Comparison of ENCODE assay signal across 7 mouse cellular contexts in genomic region chr7:48880591-48881481, GRCm38 (mm10). TPM values are rescaled to one million over a fixed set of nuclear protein-coding genes. Genes with fewer than 3 reads are reported as not detected.
DNase-seq lines count a peak whose midpoint lies in the region; ATAC-seq lines count a peak whose summit lies in the region.

No protein-coding gene starts in this region.

- H3K4me3 ChIP-seq in embryonic facial prominence, embryonic 11.5 days (ENCODE audit: low read depth, low read length) = peak overlapping the region; percentile 81
- peak overlapping the region; percentile 92 for H3K4me3 ChIP-seq in limb, embryonic 10.5 days
- H3K4me3 ChIP-seq in midbrain, embryonic 13.5 days (replicated peaks) = peak overlapping the region; percentile 73

- no peaks in the 10 kb centered on the region for H3K36me3 ChIP-seq in embryonic facial prominence, embryonic 11.5 days (replicated peaks; ENCODE audit: control insufficient read depth, insufficient read depth, low read depth, low read length)
- H3K36me3 ChIP-seq in limb, embryonic 10.5 days = peaks cover 28% of the 10 kb centered on the region
- no peaks in the 10 kb centered on the region for H3K36me3 ChIP-seq in midbrain, embryonic 13.5 days

- H3K27me3 ChIP-seq in embryonic facial prominence, embryonic 11.5 days (ENCODE audit: control insufficient read depth, insufficient read depth, low read length) = 0 out of 2 replicates have a peak, but pooled peaks cover 3% of the 10 kb centered on the region
- peaks cover 29% of the 10 kb centered on the region for H3K27me3 ChIP-seq in limb, embryonic 10.5 days (ENCODE audit: low read depth, poor library complexity, severe bottlenecking)
- H3K27me3 ChIP-seq in midbrain, embryonic 13.5 days = peaks cover 42% of the 10 kb centered on the region

- no peaks in the 10 kb centered on the region for H3K9me3 ChIP-seq in embryonic facial prominence, embryonic 11.5 days (replicated peaks; ENCODE audit: control insufficient read depth, low read length)
- H3K9me3 ChIP-seq in limb, embryonic 10.5 days (replicated peaks) = no peaks in the 10 kb centered on the region
- no peaks in the 10 kb centered on the region for H3K9me3 ChIP-seq in midbrain, embryonic 13.5 days

- peak; percentile 98 for ATAC-seq in embryonic facial prominence, embryonic 11.5 days (replicated peaks; ENCODE audit: insufficient number of reproducible peaks, low FRiP score, low TSS enrichment, low read depth)
- peak; percentile 75 for ATAC-seq in granulocyte monocyte progenitor cell, adult 5-6 weeks (replicated peaks; ENCODE audit: poor library complexity, severe bottlenecking)
- peak; percentile 98 for ATAC-seq in midbrain, embryonic 13.5 days

- peak overlapping the region; percentile 92 for H3K9ac ChIP-seq in embryonic facial prominence, embryonic 11.5 days (replicated peaks; ENCODE audit: low read length)
- H3K9ac ChIP-seq in midbrain, embryonic 13.5 days (replicated peaks) = peak overlapping the region; percentile 67

- peak; percentile 99 for DNase-seq in adrenal gland, postnatal 14 days
- DNase-seq in embryonic facial prominence, embryonic 11.5 days (ENCODE audit: low spot score) = peak; percentile 99
- peak; percentile 94 for DNase-seq in kidney, adult 11 months
- peak; percentile 98 for DNase-seq in limb, embryonic 10.5 days (ENCODE audit: low spot score)
- peak; percentile 96 for DNase-seq in spleen, adult 12 weeks (ENCODE audit: low spot score)

- peak overlapping the region; percentile 89 for H3K4me2 ChIP-seq in embryonic facial prominence, embryonic 11.5 days (ENCODE audit: low read depth, low read length)
- H3K4me2 ChIP-seq in midbrain, embryonic 13.5 days (replicated peaks) = peak overlapping the region; percentile 100

- WGBS in embryonic facial prominence, embryonic 11.5 days = under 1% methylated on average over 75 of the region's 77 CpGs
- WGBS in limb, embryonic 10.5 days = under 1% methylated on average over 71 of the region's 77 CpGs
- WGBS in midbrain, embryonic 13.5 days = under 1% methylated on average over 77 of the region's 77 CpGs

- H3K27ac ChIP-seq in embryonic facial prominence, embryonic 11.5 days (replicated peaks; ENCODE audit: low read depth, low read length) = peak overlapping the region; percentile 89
- H3K27ac ChIP-seq in limb, embryonic 10.5 days = peak overlapping the region; percentile 98
- no peak overlapping the region; the same call in 1 of the 2 replicates for H3K27ac ChIP-seq in midbrain, embryonic 13.5 days

- no peaks in the 10 kb centered on the region for H3K4me1 ChIP-seq in embryonic facial prominence, embryonic 11.5 days (ENCODE audit: control insufficient read depth, insufficient read depth, low read length)
- peaks cover 25% of the 10 kb centered on the region for H3K4me1 ChIP-seq in limb, embryonic 10.5 days
- peaks cover 29% of the 10 kb centered on the region for H3K4me1 ChIP-seq in midbrain, embryonic 13.5 days (replicated peaks)

RNA-seq across cellular contexts. Expression of gene E2f8, which starts 0.6 kb away (rescaled TPM):
- 5.9 and 10.4 TPM in 2 replicates for total RNA-seq in adrenal gland, postnatal 14 days (2021)
- 12.4 and 13.6 TPM in 2 replicates for polyA plus RNA-seq in embryonic facial prominence, embryonic 11.5 days (2014; fragmentation: Nextera tagmentation; extraction: Ambion mirVana)
- 92.7 and 99.0 TPM in 2 replicates for total RNA-seq in granulocyte monocyte progenitor cell, adult 5-6 weeks (2014; fragmentation: Nextera tagmentation)
- 29.6 and 41.6 TPM in 2 replicates for total RNA-seq in granulocyte monocyte progenitor cell, adult 5-6 weeks (2017)
- polyA plus RNA-seq in limb, embryonic 10.5 days (2016; fragmentation: Nextera tagmentation; extraction: Ambion mirVana) = 15.2 TPM in 2 replicates
- polyA plus RNA-seq in midbrain, embryonic 13.5 days (2015; fragmentation: Nextera tagmentation; extraction: Ambion mirVana) = 5.0 and 5.9 TPM in 2 replicates

RNA-seq across cellular contexts. Expression of gene Nav2, which starts 27.7 kb away (rescaled TPM):
- total RNA-seq in adrenal gland, postnatal 14 days (2021) = 13.0 and 14.2 TPM in 2 replicates
- 7.3 and 8.0 TPM in 2 replicates for polyA plus RNA-seq in embryonic facial prominence, embryonic 11.5 days (2014; fragmentation: Nextera tagmentation; extraction: Ambion mirVana)
- 31.9 and 38.7 TPM in 2 replicates for total RNA-seq in granulocyte monocyte progenitor cell, adult 5-6 weeks (2014; fragmentation: Nextera tagmentation)
- total RNA-seq in granulocyte monocyte progenitor cell, adult 5-6 weeks (2017) = 18.2 and 26.1 TPM in 2 replicates
- 7.2 and 8.3 TPM in 2 replicates for polyA plus RNA-seq in limb, embryonic 10.5 days (2016; fragmentation: Nextera tagmentation; extraction: Ambion mirVana)
- 22.2 and 23.2 TPM in 2 replicates for polyA plus RNA-seq in midbrain, embryonic 13.5 days (2015; fragmentation: Nextera tagmentation; extraction: Ambion mirVana)

RNA-seq across cellular contexts. Expression of gene Csrp3, which starts 33.0 kb away (rescaled TPM):
- total RNA-seq in adrenal gland, postnatal 14 days (2021) = 0.44 TPM in 1 of 2 replicates, not detected in the other
- 1.1 and 4.0 TPM in 2 replicates for polyA plus RNA-seq in embryonic facial prominence, embryonic 11.5 days (2014; fragmentation: Nextera tagmentation; extraction: Ambion mirVana)
- 5.2 and 9.5 TPM in 2 replicates for total RNA-seq in granulocyte monocyte progenitor cell, adult 5-6 weeks (2014; fragmentation: Nextera tagmentation)
- total RNA-seq in granulocyte monocyte progenitor cell, adult 5-6 weeks (2017) = 6.3 and 7.1 TPM in 2 replicates
- 0.87 and 1.5 TPM in 2 replicates for polyA plus RNA-seq in limb, embryonic 10.5 days (2016; fragmentation: Nextera tagmentation; extraction: Ambion mirVana)
- 0.19 TPM in 1 of 2 replicates, not detected in the other for polyA plus RNA-seq in midbrain, embryonic 13.5 days (2015; fragmentation: Nextera tagmentation; extraction: Ambion mirVana)
